Mouse (Mus musculus): ENCODE results near the gene Serpinb2. TPM values are rescaled to one million over a fixed set of nuclear protein-coding genes. Genes with fewer than 3 reads are reported as not detected.
A peak's percentile ranks its signal among the peaks of the same experiment; 100 is the strongest.

Gene Serpinb2
- 2.2 and 4.7 TPM in 2 replicates for polyA plus RNA-seq (2015; fragmentation: Nextera tagmentation; extraction: Ambion mirVana)

DNA sequence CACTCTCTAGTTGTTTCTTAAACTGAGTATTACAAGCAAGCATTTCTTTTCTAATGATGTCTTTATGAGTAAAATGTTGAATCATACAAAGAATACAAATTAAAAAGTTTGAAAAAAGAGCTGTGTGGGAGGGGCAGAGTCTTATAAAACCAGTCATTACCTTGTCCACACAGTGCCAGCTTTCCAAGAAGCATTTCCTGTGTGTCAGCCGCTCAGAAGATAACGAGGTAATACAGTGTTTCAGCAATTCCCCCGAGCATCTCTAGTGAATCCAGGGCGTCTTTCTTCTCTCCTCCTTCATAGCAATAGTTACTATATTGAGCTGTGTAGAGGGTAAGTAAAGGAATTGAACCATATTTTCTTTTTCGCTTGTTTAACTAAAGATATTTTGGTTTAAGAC lies at the start of gene Serpinb2:
Serpinb2 (plus strand) TSS at position 172 of the 400 bp plus-strand sequence.
- Histone ChIP-seq H3K9me3 (replicated peaks; ENCODE audit: control insufficient read depth, low read length) (no peaks in the 10 kb centered on the region), H3K4me2 (ENCODE audit: low read depth, low read length) (no peak within 1 kb of the TSS), H3K9ac (ENCODE audit: low read length) (no peak within 1 kb of the TSS), H3K27ac (ENCODE audit: low read length) (no peak within 1 kb of the TSS), H3K4me1 (ENCODE audit: control insufficient read depth, insufficient read depth, low read length) (no peaks in the 10 kb centered on the region), H3K27me3 (ENCODE audit: control insufficient read depth, insufficient read depth, low read length) (no peaks in the 10 kb centered on the region), H3K4me3 (replicated peaks; ENCODE audit: low read length) (no peak within 1 kb of the TSS), H3K36me3 (ENCODE audit: control insufficient read depth, insufficient read depth, low read length) (no peaks in the 10 kb centered on the region)
- no peak for ATAC-seq (ENCODE audit: insufficient read depth, low FRiP score)
- WGBS: 68% methylated on average over 5 of the region's 5 CpGs

DNA sequence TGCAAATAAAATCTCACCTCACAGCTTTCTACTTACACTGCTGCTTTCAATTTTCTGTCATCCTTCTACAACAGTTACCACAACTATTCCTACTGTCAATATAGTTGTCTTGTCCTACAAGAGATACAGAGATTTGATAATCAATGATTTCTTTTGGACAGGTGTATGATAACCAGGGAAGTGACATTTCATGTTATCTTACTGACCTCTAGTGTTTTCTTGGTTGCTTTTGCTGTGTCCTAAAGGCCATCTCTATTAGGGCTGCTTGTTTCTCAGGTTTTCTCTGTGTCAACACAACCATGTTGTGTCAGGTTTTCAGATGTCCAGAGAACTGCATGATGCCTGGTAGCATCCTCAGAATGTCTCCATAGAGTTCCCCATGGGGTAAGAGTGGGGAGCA lies 31.3 kb upstream of the Serpinb2 start:
- H3K27ac ChIP-seq (ENCODE audit: low read length): no peak overlapping the region
- ATAC-seq (ENCODE audit: insufficient read depth, low FRiP score): no peak

GRCm38 (mm10) chr1:107481452-107481851 lies 29.8 kb upstream of the Serpinb2 start:
- Histone ChIP-seq H3K4me1 (ENCODE audit: control insufficient read depth, insufficient read depth, low read length) (no peaks in the 10 kb centered on the region), H3K36me3 (ENCODE audit: control insufficient read depth, insufficient read depth, low read length) (no peaks in the 10 kb centered on the region), H3K4me2 (ENCODE audit: low read depth, low read length) (peak overlapping the region; percentile 46), H3K4me3 (replicated peaks; ENCODE audit: low read length) (no peak overlapping the region), H3K9me3 (replicated peaks; ENCODE audit: control insufficient read depth, low read length) (no peaks in the 10 kb centered on the region), H3K27ac (ENCODE audit: low read length) (no peak overlapping the region), H3K9ac (ENCODE audit: low read length) (no peak overlapping the region), H3K27me3 (ENCODE audit: control insufficient read depth, insufficient read depth, low read length) (no peaks in the 10 kb centered on the region)
- ATAC-seq (ENCODE audit: insufficient read depth, low FRiP score): peak; percentile 68; the same call in 1 of the 2 replicates
- 18% methylated on average over 11 of the region's 11 CpGs for WGBS

More for the DNA sequence above, 31.3 kb upstream of the Serpinb2 start:
- H3K4me3 ChIP-seq (replicated peaks; ENCODE audit: low read length): no peak overlapping the region
- H3K27me3 ChIP-seq (ENCODE audit: control insufficient read depth, insufficient read depth, low read length): no peaks in the 10 kb centered on the region
- H3K4me2 ChIP-seq (ENCODE audit: low read depth, low read length): no peak overlapping the region
- no peaks in the 10 kb centered on the region for H3K36me3 ChIP-seq (ENCODE audit: control insufficient read depth, insufficient read depth, low read length)
- no peaks in the 10 kb centered on the region for H3K9me3 ChIP-seq (replicated peaks; ENCODE audit: control insufficient read depth, low read length)
- H3K4me1 ChIP-seq (ENCODE audit: control insufficient read depth, insufficient read depth, low read length): no peaks in the 10 kb centered on the region
- no peak overlapping the region for H3K9ac ChIP-seq (ENCODE audit: low read length)

DNA sequence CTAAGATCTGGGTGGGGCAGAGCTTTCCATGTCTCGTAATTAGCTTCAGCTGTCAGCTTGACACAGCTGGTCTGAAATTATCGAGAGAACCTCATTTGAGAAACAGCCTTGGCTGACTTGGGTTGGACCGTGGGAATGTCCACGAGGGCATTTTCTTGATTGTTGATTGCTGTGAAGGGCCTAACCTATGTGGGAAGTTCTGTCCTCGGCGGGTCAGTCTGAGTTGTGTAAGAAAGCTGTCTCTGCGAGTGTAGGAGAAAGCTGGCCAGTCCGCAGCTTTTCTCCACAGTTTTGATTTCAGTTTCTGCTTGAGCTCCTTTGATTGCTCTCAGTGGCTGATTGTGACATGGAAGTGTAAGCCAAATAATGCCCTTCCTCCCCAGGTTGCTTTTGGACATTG lies 21.6 kb upstream of the Serpinb2 start:
- no peaks in the 10 kb centered on the region for H3K27me3 ChIP-seq (ENCODE audit: control insufficient read depth, insufficient read depth, low read length)
- ATAC-seq (ENCODE audit: insufficient read depth, low FRiP score): no peak
- no peaks in the 10 kb centered on the region for H3K4me1 ChIP-seq (ENCODE audit: control insufficient read depth, insufficient read depth, low read length)
- H3K4me2 ChIP-seq (ENCODE audit: low read depth, low read length): no peak overlapping the region
- no peaks in the 10 kb centered on the region for H3K9me3 ChIP-seq (replicated peaks; ENCODE audit: control insufficient read depth, low read length)
- 78% methylated on average over 8 of the region's 8 CpGs for WGBS
- no peaks in the 10 kb centered on the region for H3K36me3 ChIP-seq (ENCODE audit: control insufficient read depth, insufficient read depth, low read length)
- no peak overlapping the region for H3K9ac ChIP-seq (ENCODE audit: low read length)
- H3K27ac ChIP-seq (ENCODE audit: low read length): no peak overlapping the region
- H3K4me3 ChIP-seq (replicated peaks; ENCODE audit: low read length): no peak overlapping the region

GRCm38 (mm10) chr1:107496789-107497188 lies 14.4 kb upstream of the Serpinb2 start:
- Histone ChIP-seq H3K27ac (ENCODE audit: low read length) (no peak overlapping the region), H3K9ac (ENCODE audit: low read length) (no peak overlapping the region), H3K9me3 (replicated peaks; ENCODE audit: control insufficient read depth, low read length) (no peaks in the 10 kb centered on the region), H3K4me2 (ENCODE audit: low read depth, low read length) (no peak overlapping the region), H3K4me3 (replicated peaks; ENCODE audit: low read length) (no peak overlapping the region), H3K27me3 (ENCODE audit: control insufficient read depth, insufficient read depth, low read length) (no peaks in the 10 kb centered on the region), H3K36me3 (ENCODE audit: control insufficient read depth, insufficient read depth, low read length) (no peaks in the 10 kb centered on the region), H3K4me1 (ENCODE audit: control insufficient read depth, insufficient read depth, low read length) (no peaks in the 10 kb centered on the region)
- WGBS: 60% methylated on average over 2 of the region's 2 CpGs
- ATAC-seq (ENCODE audit: insufficient read depth, low FRiP score): no peak

- no peaks in the 10 kb centered on the region for H3K9me3 ChIP-seq (replicated peaks; ENCODE audit: control insufficient read depth, low read length)
- H3K27ac ChIP-seq (ENCODE audit: low read length): no peak overlapping the region
- H3K4me3 ChIP-seq (replicated peaks; ENCODE audit: low read length): no peak overlapping the region
- H3K27me3 ChIP-seq (ENCODE audit: control insufficient read depth, insufficient read depth, low read length): no peaks in the 10 kb centered on the region
- H3K9ac ChIP-seq (ENCODE audit: low read length): no peak overlapping the region
- no peak overlapping the region for H3K4me2 ChIP-seq (ENCODE audit: low read depth, low read length)
- no peaks in the 10 kb centered on the region for H3K36me3 ChIP-seq (ENCODE audit: control insufficient read depth, insufficient read depth, low read length)
- ATAC-seq (ENCODE audit: insufficient read depth, low FRiP score): no peak
- H3K4me1 ChIP-seq (ENCODE audit: control insufficient read depth, insufficient read depth, low read length): no peaks in the 10 kb centered on the region
These were observed 9.2 kb upstream of the Serpinb2 start for GRCm38 (mm10) chr1:107502025-107502424.

DNA sequence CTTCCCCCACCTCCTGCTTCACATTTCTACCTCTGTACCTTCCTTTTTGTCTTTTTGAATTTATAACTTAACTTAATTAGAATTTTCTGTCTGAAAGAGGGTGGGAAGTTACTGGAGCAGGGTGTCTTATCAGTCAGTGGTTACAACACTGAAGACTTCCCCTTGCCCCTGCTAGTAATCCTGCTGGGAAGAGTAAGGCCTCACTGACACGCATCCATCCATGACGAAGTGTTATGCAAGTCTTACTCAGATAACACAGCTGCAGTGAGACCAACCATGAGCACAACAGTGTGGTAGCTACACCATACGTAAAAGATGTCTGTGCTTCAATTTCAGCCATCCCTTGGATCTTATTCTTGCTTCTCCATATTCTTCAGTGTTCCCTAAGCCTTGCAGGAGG lies 7.9 kb upstream of the Serpinb2 start:
- WGBS: 69% methylated on average over 3 of the region's 3 CpGs
- Histone ChIP-seq H3K27me3 (ENCODE audit: control insufficient read depth, insufficient read depth, low read length) (no peaks in the 10 kb centered on the region), H3K36me3 (ENCODE audit: control insufficient read depth, insufficient read depth, low read length) (no peaks in the 10 kb centered on the region), H3K4me2 (ENCODE audit: low read depth, low read length) (no peak overlapping the region), H3K9me3 (replicated peaks; ENCODE audit: control insufficient read depth, low read length) (no peaks in the 10 kb centered on the region), H3K4me3 (replicated peaks; ENCODE audit: low read length) (no peak overlapping the region), H3K9ac (ENCODE audit: low read length) (no peak overlapping the region), H3K4me1 (ENCODE audit: control insufficient read depth, insufficient read depth, low read length) (no peaks in the 10 kb centered on the region), H3K27ac (ENCODE audit: low read length) (no peak overlapping the region)
- no peak for ATAC-seq (ENCODE audit: insufficient read depth, low FRiP score)

DNA sequence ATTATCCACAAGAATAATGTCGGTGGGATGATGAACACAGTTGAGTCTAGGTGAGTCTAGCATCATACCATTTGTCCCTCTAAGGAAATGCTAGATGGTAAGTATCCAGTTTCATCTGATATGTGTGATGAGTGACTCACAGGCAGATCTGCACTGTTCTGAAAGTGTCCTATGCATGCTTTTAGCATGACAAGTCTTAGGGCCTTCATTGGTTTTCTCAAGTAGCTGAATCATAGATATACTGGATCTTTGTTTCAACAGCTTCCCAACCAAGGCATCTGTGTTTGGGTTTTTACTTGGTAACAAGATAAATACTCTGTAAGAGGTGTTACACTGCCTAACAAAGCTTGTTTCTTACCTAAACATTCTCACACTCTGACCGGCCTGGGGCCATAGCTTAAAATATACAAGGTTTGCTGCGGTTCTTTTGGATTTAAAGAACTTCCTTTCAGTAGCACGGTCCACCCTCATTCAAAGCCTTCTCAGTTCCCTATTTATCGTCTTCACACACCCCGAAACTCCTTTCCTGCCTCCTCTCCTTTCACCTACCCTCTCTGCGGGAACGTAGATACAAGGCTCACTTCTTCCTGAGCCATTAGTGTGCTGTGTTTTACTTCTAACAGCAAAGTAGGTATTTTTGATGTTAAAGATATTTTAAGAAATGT lies 5.2 kb upstream of the Serpinb2 start:
- Histone ChIP-seq H3K4me3 (replicated peaks; ENCODE audit: low read length) (no peak overlapping the region), H3K36me3 (ENCODE audit: control insufficient read depth, insufficient read depth, low read length) (no peaks in the 10 kb centered on the region), H3K4me1 (ENCODE audit: control insufficient read depth, insufficient read depth, low read length) (no peaks in the 10 kb centered on the region), H3K27ac (ENCODE audit: low read length) (no peak overlapping the region), H3K27me3 (ENCODE audit: control insufficient read depth, insufficient read depth, low read length) (no peaks in the 10 kb centered on the region), H3K9me3 (replicated peaks; ENCODE audit: control insufficient read depth, low read length) (no peaks in the 10 kb centered on the region), H3K9ac (ENCODE audit: low read length) (no peak overlapping the region), H3K4me2 (ENCODE audit: low read depth, low read length) (no peak overlapping the region)
- 57% methylated on average over 8 of the region's 8 CpGs for WGBS
- ATAC-seq (ENCODE audit: insufficient read depth, low FRiP score): no peak

DNA sequence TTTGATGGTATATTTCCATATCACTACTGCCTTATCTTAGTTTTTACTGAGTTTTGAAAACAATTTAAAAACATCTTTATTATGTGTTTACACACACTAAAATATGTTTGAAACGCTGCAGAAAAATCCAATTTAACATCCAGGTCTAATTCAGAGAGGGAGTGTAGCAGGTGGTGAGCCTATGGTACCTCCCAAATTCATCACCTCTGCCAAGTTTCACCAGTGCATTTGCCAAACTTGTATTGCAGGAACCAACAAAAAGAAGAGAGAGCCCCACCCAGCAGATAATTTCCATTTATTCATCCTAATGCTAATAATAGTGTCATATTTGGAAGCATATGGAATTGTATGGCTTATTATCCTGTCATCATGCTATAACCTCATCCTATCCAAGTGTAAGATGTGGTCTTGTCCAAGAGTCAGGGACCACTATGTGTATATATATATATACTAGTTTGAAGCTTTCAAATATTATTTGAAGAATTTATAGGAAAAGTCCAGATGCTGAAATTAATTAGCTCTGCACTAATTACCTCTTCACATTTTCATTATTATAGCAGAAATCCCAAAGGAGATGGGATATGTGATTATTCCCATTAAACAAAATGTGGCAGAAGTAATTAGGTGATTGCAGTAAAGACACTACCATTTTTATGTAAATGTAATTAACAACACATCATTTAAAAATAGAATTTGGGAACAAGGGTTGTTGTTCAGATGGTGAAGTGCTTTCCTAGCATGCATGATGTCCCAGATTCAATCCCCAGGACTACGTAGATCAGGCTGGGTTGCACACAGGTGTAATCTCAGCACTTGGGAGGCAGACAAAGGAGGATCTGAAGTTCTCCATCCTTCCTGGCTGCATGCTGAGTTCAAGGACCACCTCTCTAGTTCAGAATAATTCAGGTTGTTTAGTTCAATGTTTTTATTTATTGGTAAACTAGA lies 1.2 kb downstream of the Serpinb2 start:
- Histone ChIP-seq H3K4me1 (ENCODE audit: control insufficient read depth, insufficient read depth, low read length) (no peaks in the 10 kb centered on the region), H3K4me3 (replicated peaks; ENCODE audit: low read length) (no peak overlapping the region), H3K36me3 (ENCODE audit: control insufficient read depth, insufficient read depth, low read length) (no peaks in the 10 kb centered on the region), H3K9ac (ENCODE audit: low read length) (no peak overlapping the region), H3K27ac (ENCODE audit: low read length) (no peak overlapping the region), H3K4me2 (ENCODE audit: low read depth, low read length) (no peak overlapping the region), H3K9me3 (replicated peaks; ENCODE audit: control insufficient read depth, low read length) (no peaks in the 10 kb centered on the region), H3K27me3 (ENCODE audit: control insufficient read depth, insufficient read depth, low read length) (no peaks in the 10 kb centered on the region)
- no peak for ATAC-seq (ENCODE audit: insufficient read depth, low FRiP score)
- WGBS: 65% methylated on average over 2 of the region's 2 CpGs

All from stomach, embryonic 16.5 days (tissue).